Mouse (Mus musculus): ENCODE data around the gene Mfap4. TPM values are rescaled to one million over a fixed set of nuclear protein-coding genes. Genes with fewer than 3 reads are reported as not detected.
A peak's percentile ranks its signal among the peaks of the same experiment; 100 is the strongest.

Mfap4 gene
- 10 to 100 TPM; 10.2 to 12.2 TPM for total RNA-seq (2021)

GRCm38 (mm10) chr11:61484613-61485540, at the start of gene Mfap4:
Mfap4 (plus strand) TSS chr11:61485431.
- DNase-seq: peak; percentile 94
- intact Hi-C loops (cut with DNase I): no loop called here

- DNase-seq: no peak
- intact Hi-C loops (cut with DNase I): no loop called here
These were observed 48.9 kb upstream of the Mfap4 start for GRCm38 (mm10) chr11:61436298-61436697.

DNA sequence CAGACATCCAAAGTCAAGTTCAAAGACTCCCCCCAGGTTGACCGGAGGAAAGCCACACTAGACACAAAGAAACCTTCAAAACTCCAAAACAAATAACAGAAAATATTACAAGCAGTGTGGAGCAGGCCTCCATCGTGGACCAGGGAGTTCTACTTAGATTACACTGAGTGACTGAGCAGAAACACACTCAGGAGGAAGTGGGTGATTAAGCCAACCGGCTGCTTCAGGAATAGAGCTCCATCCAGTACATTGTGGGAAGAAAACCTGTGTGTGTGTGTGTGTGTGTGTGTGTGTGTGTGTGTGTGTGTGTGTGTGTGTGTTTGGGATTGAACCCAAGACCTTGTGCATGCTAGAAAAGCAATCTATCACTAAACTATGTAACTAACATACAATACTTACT, 46.1 kb upstream of the Mfap4 start:
- intact Hi-C loops (cut with DNase I): no loop called here
- no peak for DNase-seq

DNA sequence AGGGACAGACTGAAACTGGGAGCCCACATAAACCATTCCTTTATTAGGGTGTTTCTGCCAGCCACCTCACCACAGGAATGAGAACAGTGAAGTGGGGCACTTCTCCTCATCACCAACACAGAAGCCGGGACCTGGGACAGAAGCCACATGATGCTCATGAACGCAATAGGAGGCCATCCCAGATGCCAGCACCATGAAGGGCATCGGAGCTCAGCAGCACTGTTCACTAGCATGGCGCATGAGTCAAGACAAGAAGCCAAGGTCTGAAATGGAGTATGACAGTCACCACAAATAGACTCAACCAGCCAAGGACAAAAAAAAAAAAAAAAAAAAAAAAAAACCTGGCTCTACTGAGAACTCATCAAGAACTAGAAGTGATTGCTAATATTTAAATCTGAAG, 44.8 kb upstream of the Mfap4 start:
- intact Hi-C loops (cut with DNase I): no loop called here
- DNase-seq: no peak

DNA sequence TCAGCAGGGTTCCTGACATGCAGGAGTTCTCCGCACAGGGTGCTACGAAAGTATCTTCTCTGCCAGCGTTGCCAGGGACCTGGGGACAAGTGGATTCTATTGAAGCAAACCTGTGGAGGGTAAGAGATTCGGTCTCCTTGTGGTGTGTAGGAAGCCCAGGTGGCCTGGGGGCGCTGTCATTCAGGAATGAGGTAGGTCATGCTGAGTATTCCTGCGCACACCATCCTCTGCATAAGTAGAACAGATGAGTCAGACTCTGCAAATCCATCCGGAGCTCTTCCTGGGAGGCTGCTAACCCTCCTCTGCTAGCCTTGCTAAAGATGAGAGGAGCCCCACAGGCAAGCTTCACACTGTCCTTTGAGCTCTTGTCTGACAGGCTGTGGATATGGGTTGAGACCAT, 43.6 kb upstream of the Mfap4 start:
- intact Hi-C loops (cut with DNase I): no loop called here
- no peak for DNase-seq

DNA sequence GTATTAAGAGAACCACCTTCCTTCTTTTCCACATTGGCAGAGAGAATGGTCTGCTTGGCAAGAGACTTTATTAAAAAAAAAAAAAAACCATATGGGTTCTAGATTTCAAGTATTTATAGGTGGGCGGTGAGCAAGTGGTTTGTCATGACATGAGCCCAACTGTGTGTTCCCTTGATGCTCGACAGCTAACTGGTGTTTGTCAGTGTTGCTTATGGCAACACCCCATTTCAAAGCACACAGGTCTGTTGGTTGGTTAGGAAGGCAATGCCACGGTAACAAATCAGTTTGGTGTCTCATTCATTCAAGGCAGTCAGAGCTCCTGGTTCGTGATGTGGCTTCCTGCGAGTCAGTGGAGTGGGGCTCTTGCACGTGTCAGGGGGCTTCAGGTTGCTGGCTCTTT, 41.4 kb upstream of the Mfap4 start:
- intact Hi-C loops (cut with DNase I): no loop called here
- no peak for DNase-seq

GRCm38 (mm10) chr11:61447296-61447695, 37.9 kb upstream of the Mfap4 start:
- intact Hi-C loops (cut with DNase I): no loop called here
- DNase-seq: peak; percentile 16

DNA sequence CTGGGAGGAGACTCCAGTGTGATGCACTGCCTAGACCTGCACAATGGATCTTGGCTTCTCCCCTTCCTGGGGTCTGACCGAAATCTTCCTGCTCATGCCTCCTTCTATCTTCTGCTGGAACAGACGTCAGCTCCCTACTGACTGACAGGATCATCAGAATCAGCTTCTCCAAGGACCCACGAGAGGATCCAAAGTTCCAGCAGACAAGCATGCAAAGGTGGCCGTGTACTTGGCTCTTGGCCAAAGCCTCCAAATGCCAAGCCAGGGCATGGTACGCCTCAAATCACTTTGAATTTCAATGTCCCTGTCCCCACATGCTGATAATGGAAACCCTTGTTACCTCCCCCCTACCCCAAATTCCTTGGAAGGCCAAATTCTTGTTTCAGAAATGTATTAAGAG, 37.2 kb upstream of the Mfap4 start:
- intact Hi-C loops (cut with DNase I): no loop called here
- DNase-seq: peak; percentile 68

GRCm38 (mm10) chr11:61448599-61449225, 36.5 kb upstream of the Mfap4 start:
- intact Hi-C loops (cut with DNase I): no loop called here
- DNase-seq: peak; percentile 73

DNA sequence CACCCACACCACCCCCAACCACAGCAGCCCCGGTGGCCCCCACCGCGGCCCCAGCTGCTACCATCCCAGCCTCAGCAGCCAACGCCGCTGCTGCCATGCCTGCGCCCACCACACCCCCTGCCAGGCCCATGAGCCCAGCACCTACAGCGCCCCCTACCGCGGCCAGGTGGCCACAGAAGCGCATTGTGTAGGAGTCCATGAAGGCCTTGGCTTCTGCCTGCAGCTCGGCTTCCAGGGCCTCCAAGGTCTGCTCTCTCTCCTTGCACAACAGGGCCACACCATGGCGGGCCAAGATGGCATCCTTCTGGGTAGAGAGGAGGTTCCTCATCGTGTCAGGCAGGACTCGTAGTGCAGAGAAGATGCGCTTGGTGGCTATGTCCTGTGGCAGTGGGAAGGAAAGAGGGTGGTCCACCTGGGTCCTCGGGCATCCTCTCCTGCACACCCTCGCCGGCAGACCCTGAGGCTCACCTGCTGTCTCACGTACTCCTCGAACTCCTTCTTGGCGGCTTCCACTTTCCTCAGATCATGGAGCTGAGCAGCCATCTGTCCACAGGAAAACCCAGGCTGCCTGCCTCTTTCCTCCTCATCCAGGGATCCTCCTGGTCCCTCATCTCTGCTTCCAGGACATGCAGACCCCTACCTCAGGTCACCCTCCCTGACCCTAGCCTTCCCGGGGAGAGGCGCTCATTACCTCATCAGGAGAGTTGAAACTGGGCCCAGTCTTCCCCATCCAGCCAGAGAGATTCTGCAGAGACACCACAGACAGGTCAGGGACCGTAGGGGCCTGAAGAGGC, 35.5 kb upstream of the Mfap4 start:
- intact Hi-C loops (cut with DNase I): no loop called here
- DNase-seq: peak; percentile 37

- intact Hi-C loops (cut with DNase I): no loop called here
- no peak for DNase-seq
These were observed 21.2 kb upstream of the Mfap4 start for GRCm38 (mm10) chr11:61464071-61464470.

DNA sequence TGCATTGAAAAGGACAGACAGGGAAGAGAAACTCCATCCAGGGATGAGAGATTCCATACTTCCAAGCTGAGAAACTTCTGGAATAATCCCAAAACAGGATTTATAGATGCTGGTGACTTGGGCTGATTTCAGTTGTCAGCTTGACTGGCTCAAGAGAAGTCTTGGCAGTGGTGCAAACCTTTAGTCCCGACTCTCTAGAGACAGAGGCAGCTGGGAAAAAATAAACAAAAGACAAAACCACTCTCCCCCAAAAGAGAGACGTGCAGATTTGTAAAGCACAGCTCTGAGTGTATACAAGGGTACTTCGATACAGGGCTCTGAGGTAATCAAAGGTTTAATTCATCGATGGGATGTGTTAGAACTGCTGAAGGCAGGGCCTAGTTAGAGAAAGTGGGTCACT, 19.8 kb upstream of the Mfap4 start:
- intact Hi-C loops (cut with DNase I): no loop called here
- DNase-seq: no peak

DNA sequence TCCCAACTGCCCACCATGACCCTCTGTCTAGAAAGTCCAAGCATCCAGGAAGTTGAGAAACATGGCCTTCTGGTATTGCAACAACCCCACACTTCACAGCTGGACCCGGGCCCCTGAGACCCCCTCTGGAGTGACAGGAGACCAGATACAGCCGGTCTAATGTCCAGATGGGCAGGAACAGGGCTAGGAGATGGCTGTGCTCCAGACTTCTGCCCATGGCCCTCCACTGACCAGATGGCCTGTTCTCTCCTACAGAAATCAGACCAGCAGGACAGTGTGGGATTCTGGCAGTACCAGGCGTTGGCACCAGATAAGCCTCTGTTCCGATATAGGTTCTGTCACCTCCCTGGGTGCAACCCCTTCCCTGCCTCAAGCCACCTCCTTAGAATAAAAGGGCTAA, 16.7 kb upstream of the Mfap4 start:
- DNase-seq: peak; percentile 82
- intact Hi-C loops (cut with DNase I): no loop called here

GRCm38 (mm10) chr11:61469317-61469917, 15.8 kb upstream of the Mfap4 start:
- intact Hi-C loops (cut with DNase I): no loop called here
- no peak for DNase-seq

GRCm38 (mm10) chr11:61470880-61471279, 14.4 kb upstream of the Mfap4 start:
- DNase-seq: no peak
- intact Hi-C loops (cut with DNase I): no loop called here

GRCm38 (mm10) chr11:61473630-61474029, 11.6 kb upstream of the Mfap4 start:
- intact Hi-C loops (cut with DNase I): no loop called here

GRCm38 (mm10) chr11:61476786-61477382, 8.3 kb upstream of the Mfap4 start:
- no peak for DNase-seq
- intact Hi-C loops (cut with DNase I): no loop called here

More at GRCm38 (mm10) chr11:61473630-61474029, 11.6 kb upstream of the Mfap4 start:
- DNase-seq: no peak

GRCm38 (mm10) chr11:61477566-61478508, 7.4 kb upstream of the Mfap4 start:
- intact Hi-C loops (cut with DNase I): no loop called here
- DNase-seq: no peak

DNA sequence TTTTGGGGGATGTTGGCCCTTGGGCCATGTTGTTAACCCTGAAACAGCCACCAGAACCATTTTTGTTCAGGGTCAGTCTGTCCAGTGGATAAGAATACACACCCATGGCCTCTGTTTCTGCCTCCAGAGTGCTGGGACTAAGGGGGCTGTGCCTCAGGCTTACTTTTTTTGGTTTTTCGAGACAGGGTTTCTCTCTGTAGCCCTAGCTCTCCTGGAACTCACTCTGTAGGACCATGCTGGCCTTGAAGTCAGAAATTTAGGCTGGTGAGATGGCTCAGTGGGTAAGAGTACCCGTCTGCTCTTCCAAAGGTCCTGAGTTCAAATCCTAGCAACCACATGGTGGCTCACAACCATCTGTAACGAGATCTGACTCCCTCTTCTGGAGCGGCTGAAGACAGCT, 6.4 kb upstream of the Mfap4 start:
- intact Hi-C loops (cut with DNase I): no loop called here

More for the DNA sequence above, 6.4 kb upstream of the Mfap4 start:
- DNase-seq: no peak

Measured in left cerebral cortex, postnatal 4 days (tissue).